Mouse (Mus musculus) midbrain, postnatal 0 days (tissue): ENCODE results near the gene Sel1l. TPM values are rescaled to one million over a fixed set of nuclear protein-coding genes. Genes with fewer than 3 reads are reported as not detected.

Experiments used
- ATAC-seq: fragments of 200-750 bp; cut with Nextera tagmentation; 2 replicates; pipeline ENCODE4 v1.8.0; 2017; ENCODE audit warnings: moderate number of reproducible peaks, mild to moderate bottlenecking, moderate TSS enrichment, moderate library complexity; ENCODE audit not compliant: low FRiP score
- DNase-seq: peaks from one replicate; pipeline ENCODE4 v3.0.0-alpha.2; 2015; ENCODE audit warnings: low spot score
- H3K27ac ChIP-seq: fragments of 300-500 bp; sonication (generic); 2 replicates; pipeline ENCODE4 v1.5.1; 2014; ENCODE audit warnings: low read depth, mild to moderate bottlenecking, low read length, mixed read lengths
- H3K27me3 ChIP-seq: fragments of 300-500 bp; sonication (generic); 2 replicates; pipeline ENCODE4 v1.6.1; 2014; ENCODE audit warnings: low read length, control low read depth, mixed read lengths; ENCODE audit not compliant: insufficient read depth
- H3K36me3 ChIP-seq: fragments of 300-500 bp; sonication (generic); 2 replicates; pipeline ENCODE4 v1.6.1; 2014; ENCODE audit warnings: low read length, control low read depth, mixed read lengths; ENCODE audit not compliant: insufficient read depth
- H3K4me1 ChIP-seq: fragments of 300-500 bp; sonication (generic); 2 replicates; pipeline ENCODE4 v1.6.1; 2014; ENCODE audit warnings: mild to moderate bottlenecking, control low read depth, antibody characterized with exemption, low read length, mixed read lengths; ENCODE audit not compliant: insufficient read depth
- H3K4me2 ChIP-seq: fragments of 300-500 bp; sonication (generic); 2 replicates; pipeline ENCODE4 v1.6.1; 2014; ENCODE audit warnings: low read depth, mild to moderate bottlenecking, low read length, mixed read lengths; ENCODE audit not compliant: poor library complexity, severe bottlenecking
- H3K4me3 ChIP-seq: fragments of 300-500 bp; sonication (generic); 2 replicates; pipeline ENCODE4 v1.5.1; 2014; ENCODE audit warnings: low read depth, mild to moderate bottlenecking, low read length, moderate library complexity
- H3K9ac ChIP-seq: fragments of 300-500 bp; sonication (generic); replicated peaks from 2 replicates; pipeline ENCODE4 v1.6.1; 2014; ENCODE audit warnings: mild to moderate bottlenecking, low read length, moderate library complexity, mixed read lengths; ENCODE audit not compliant: poor library complexity, severe bottlenecking
- H3K9me3 ChIP-seq: fragments of 300-500 bp; sonication (generic); 2 replicates; pipeline ENCODE4 v1.6.1; 2016; ENCODE audit warnings: low read length, control low read depth
- CTCF ChIP-seq: IDR thresholded peaks from 2 replicates; pipeline ENCODE4 v1.5.1; 2016; ENCODE audit warnings: antibody characterized with exemption, mild to moderate bottlenecking
- WGBS: fragments of 180-500 bp; shearing (Covaris S2); extraction: QIAGEN DNeasy Blood & Tissue Kit; methylation state at CpG from one replicate; pipeline ENCODE4 v1.1.7; 2014; 5-methylcytosine and 5-hydroxymethylcytosine counted together
- polyA plus RNA-seq: library from polyadenylated mRNA; unstranded; fragments of >200 nt; fragmentation: Nextera tagmentation; extraction: Ambion mirVana; gene quantifications from 2 replicates; pipeline ENCODE4 v1.2.1, GENCODE M21; 2015
- total RNA-seq: library from RNA; depleted of rRNA; stranded (reverse); fragments of >200 nt; gene quantifications from 2 replicates; pipeline ENCODE4 v1.2.3, GENCODE M21; 2014; rRNA removed

Sel1l gene
- total RNA-seq (67.3 and 86.7 TPM in 2 replicates), polyA plus RNA-seq (92.6 and 93.3 TPM in 2 replicates)

- Histone ChIP-seq H3K27me3 (no peaks in the 10 kb centered on the region), H3K4me3 (peak within 1 kb of the TSS; percentile 68), H3K4me1 (peaks cover 8% of the 10 kb centered on the region; the same call in 1 of the 2 replicates), H3K9me3 (no peaks in the 10 kb centered on the region), H3K27ac (peak within 1 kb of the TSS; percentile 60), H3K36me3 (no peaks in the 10 kb centered on the region), H3K4me2 (peak within 1 kb of the TSS; percentile 56), H3K9ac (peak within 1 kb of the TSS; percentile 77)
- TF ChIP-seq CTCF = no peak
- DNase-seq = peak; percentile 99
- WGBS = under 1% methylated on average over 35 of the region's 35 CpGs
- peak; percentile 100 for ATAC-seq
Observed at GRCm38 (mm10) chr12:91849045-91849467, at the start of gene Sel1l. TSS of gene Sel1l (minus strand) at chr12:91849157.

- Histone ChIP-seq H3K36me3 (no peaks in the 10 kb centered on the region), H3K4me2 (no peak overlapping the region), H3K27ac (no peak overlapping the region), H3K27me3 (no peaks in the 10 kb centered on the region), H3K9me3 (no peaks in the 10 kb centered on the region), H3K9ac (no peak overlapping the region), H3K4me3 (no peak overlapping the region), H3K4me1 (no peaks in the 10 kb centered on the region)
- TF ChIP-seq CTCF = no peak
- WGBS = 77% methylated on average over 9 of the region's 9 CpGs
- no peak for ATAC-seq
- DNase-seq = no peak
Observed at GRCm38 (mm10) chr12:91892622-91893560, 43.9 kb upstream of the Sel1l start.

GRCm38 (mm10) chr12:91880431-91880830 is 31.5 kb upstream of the Sel1l start:
- no peak for TF ChIP-seq CTCF
- WGBS = 86% methylated on average over 13 of the region's 13 CpGs
- no peaks in the 10 kb centered on the region for H3K9me3 ChIP-seq
- no peak for DNase-seq
- ATAC-seq = no peak
- H3K4me1 ChIP-seq = no peaks in the 10 kb centered on the region
- H3K4me2 ChIP-seq = no peak overlapping the region
- no peaks in the 10 kb centered on the region for H3K27me3 ChIP-seq
- H3K36me3 ChIP-seq = no peaks in the 10 kb centered on the region
- H3K9ac ChIP-seq = no peak overlapping the region
- H3K27ac ChIP-seq = no peak overlapping the region
- no peak overlapping the region for H3K4me3 ChIP-seq

- Histone ChIP-seq H3K27ac (no peak overlapping the region), H3K9ac (no peak overlapping the region), H3K9me3 (no peaks in the 10 kb centered on the region), H3K4me3 (no peak overlapping the region), H3K4me1 (no peaks in the 10 kb centered on the region), H3K27me3 (no peaks in the 10 kb centered on the region), H3K4me2 (0 out of 2 replicates have a peak overlapping the region, but pooled peaks have one; percentile 1), H3K36me3 (no peaks in the 10 kb centered on the region)
- ATAC-seq (no peak), DNase-seq (no peak)
- 82% methylated on average over 8 of the region's 8 CpGs for WGBS
- no peak for TF ChIP-seq CTCF
Observed at GRCm38 (mm10) chr12:91878912-91879250, 29.9 kb upstream of the Sel1l start.

GRCm38 (mm10) chr12:91878056-91878911 is 29.3 kb upstream of the Sel1l start:
- Histone ChIP-seq H3K4me2 (peak overlapping the region; percentile 1; the same call in 1 of the 2 replicates), H3K9ac (no peak overlapping the region), H3K4me3 (no peak overlapping the region), H3K4me1 (no peaks in the 10 kb centered on the region), H3K27me3 (no peaks in the 10 kb centered on the region), H3K27ac (peak overlapping the region; percentile 18; the same call in 1 of the 2 replicates), H3K9me3 (no peaks in the 10 kb centered on the region), H3K36me3 (no peaks in the 10 kb centered on the region)
- 50% methylated on average over 21 of the region's 21 CpGs for WGBS
- peak; percentile 20; the same call in 1 of the 2 replicates for ATAC-seq
- TF ChIP-seq CTCF = no peak
- no peak for DNase-seq
